Mouse (Mus musculus) MEL (cell line): ENCODE data around the gene Lsr. TPM values are rescaled to one million over a fixed set of nuclear protein-coding genes. Genes with fewer than 3 reads are reported as not detected.

ENCODE experiments used
- DNase-seq: peaks from one replicate; pipeline ENCODE4 v3.0.0; 2011; ENCODE audit warnings: low read depth, low spot score
- H3K27ac ChIP-seq: 2 replicates; pipeline ENCODE4 v1.5.1; 2012; ENCODE audit warnings: low read depth, mild to moderate bottlenecking, control low read depth, low read length, moderate library complexity; ENCODE audit not compliant: control insufficient read depth
- H3K27me3 ChIP-seq, 2 experiments: fragments of 150-350 bp in 1 of 2; sonication (generic) in 1 of 2; 2 replicates each; pipeline ENCODE4 v1.6.1; 2012; ENCODE audit warnings: low read length in 2 of 2, mild to moderate bottlenecking in 2 of 2, improper control_type of control experiment in 1 of 2, moderate library complexity in 1 of 2; ENCODE audit not compliant: insufficient read depth in 2 of 2, control insufficient read depth in 1 of 2
- H3K36me3 ChIP-seq, 2 experiments: 2 replicates each; pipeline ENCODE4 v1.6.1; 2012 to 2014; ENCODE audit warnings: low read length in 2 of 2, improper control_type of control experiment in 1 of 2, inconsistent platforms in 1 of 2, mild to moderate bottlenecking in 1 of 2; ENCODE audit not compliant: insufficient read depth in 2 of 2, control insufficient read depth in 1 of 2
- H3K4me1 ChIP-seq, 2 experiments: fragments of 150-350 bp in 1 of 2; sonication (generic) in 1 of 2; 2 replicates each; pipeline ENCODE4 v1.6.1; 2012; ENCODE audit warnings: low read length in 2 of 2, improper control_type of control experiment in 1 of 2, mild to moderate bottlenecking in 1 of 2; ENCODE audit not compliant: insufficient read depth in 2 of 2, control insufficient read depth in 1 of 2
- H3K4me3 ChIP-seq, 2 experiments: fragments of 150-350 bp in 1 of 2; sonication (generic) in 1 of 2; 2 replicates each; pipeline ENCODE4 v1.5.1; 2012; ENCODE audit warnings: low read depth in 2 of 2, low read length in 2 of 2, mild to moderate bottlenecking in 2 of 2, moderate library complexity in 2 of 2, control low read depth in 1 of 2, improper control_type of control experiment in 1 of 2; ENCODE audit not compliant: control insufficient read depth in 1 of 2, insufficient read depth in 1 of 2
- H3K79me2 ChIP-seq: 2 replicates; pipeline ENCODE4 v1.6.1; 2012; ENCODE audit warnings: mild to moderate bottlenecking, low read length, moderate library complexity; ENCODE audit not compliant: control insufficient read depth, poor library complexity, insufficient read depth
- H3K9ac ChIP-seq: 2 replicates; pipeline ENCODE4 v1.6.1; 2012; ENCODE audit warnings: low read depth, mild to moderate bottlenecking, control low read depth, low read length, moderate library complexity; ENCODE audit not compliant: control insufficient read depth, poor library complexity, severe bottlenecking
- H3K9me3 ChIP-seq: fragments of 150-350 bp; sonication (generic); replicated peaks from 2 replicates; pipeline ENCODE4 v1.6.1; 2012; ENCODE audit warnings: mild to moderate bottlenecking, low read length, improper control_type of control experiment, moderate library complexity; ENCODE audit not compliant: insufficient read depth
- CHD1 ChIP-seq: IDR thresholded peaks from 2 replicates; pipeline ENCODE4 v1.6.1; 2012; ENCODE audit warnings: low read depth, mild to moderate bottlenecking, inconsistent platforms, low read length, improper control_type of control experiment
- CHD2 ChIP-seq: IDR thresholded peaks from 2 replicates; pipeline ENCODE4 v1.6.1; 2011; ENCODE audit warnings: low read length, improper control_type of control experiment
- CTCF ChIP-seq, 3 experiments: IDR thresholded peaks in 2 of 3; conservative IDR thresholded peaks in 1 of 3; 2 replicates each; pipeline ENCODE4 v1.5.1; 2011 to 2012; ENCODE audit warnings: low read length in 3 of 3, low read depth in 2 of 3, mild to moderate bottlenecking in 2 of 3, improper control_type of control experiment in 1 of 3, inconsistent platforms in 1 of 3, mixed read lengths in 1 of 3, moderate library complexity in 1 of 3; ENCODE audit not compliant: control insufficient read depth in 1 of 3, insufficient read depth in 1 of 3, poor library complexity in 1 of 3, severe bottlenecking in 1 of 3
- EP300 ChIP-seq, 2 experiments: IDR thresholded peaks; 2 replicates each; pipeline ENCODE4 v1.6.1; 2011; ENCODE audit warnings: improper control_type of control experiment in 2 of 2, low read length in 2 of 2, low read depth in 1 of 2, mild to moderate bottlenecking in 1 of 2
- HCFC1 ChIP-seq: IDR thresholded peaks from 2 replicates; pipeline ENCODE4 v1.6.1; 2012; ENCODE audit warnings: low read depth, mild to moderate bottlenecking, inconsistent platforms, low read length, improper control_type of control experiment, moderate library complexity
- KAT2A ChIP-seq: conservative IDR thresholded peaks from 2 replicates; pipeline ENCODE4 v1.6.1; 2012; ENCODE audit warnings: low read depth, low read length, improper control_type of control experiment, inconsistent platforms
- MAZ ChIP-seq: IDR thresholded peaks from 2 replicates; pipeline ENCODE4 v1.6.1; 2012; ENCODE audit warnings: low read depth, mild to moderate bottlenecking, inconsistent platforms, low read length, improper control_type of control experiment
- MYB ChIP-seq: IDR thresholded peaks from 2 replicates; pipeline ENCODE4 v1.6.1; 2011; ENCODE audit warnings: mild to moderate bottlenecking, low read depth, low read length, improper control_type of control experiment
- NELFE ChIP-seq: IDR thresholded peaks from 2 replicates; pipeline ENCODE4 v1.6.1; 2011; ENCODE audit warnings: low read depth, low read length, improper control_type of control experiment
- RAD21 ChIP-seq: IDR thresholded peaks from 2 replicates; pipeline ENCODE4 v1.6.1; 2011; ENCODE audit warnings: mild to moderate bottlenecking, low read depth, low read length, improper control_type of control experiment
- SMC3 ChIP-seq: IDR thresholded peaks from 2 replicates; pipeline ENCODE4 v1.6.1; 2011; ENCODE audit warnings: low read depth, low read length, improper control_type of control experiment
- TAL1 ChIP-seq: IDR thresholded peaks from 2 replicates; pipeline ENCODE4 v1.6.1; 2012; ENCODE audit warnings: mild to moderate bottlenecking, inconsistent platforms, low read length, moderate library complexity, mixed read lengths
- TBP ChIP-seq: IDR thresholded peaks from 2 replicates; pipeline ENCODE4 v1.8.0; 2011; ENCODE audit warnings: low read depth, low read length, improper control_type of control experiment
- USF1 ChIP-seq: IDR thresholded peaks from 2 replicates; pipeline ENCODE4 v1.6.1; 2014; ENCODE audit warnings: low read depth, mild to moderate bottlenecking, inconsistent platforms, low read length, improper control_type of control experiment, moderate library complexity
- USF2 ChIP-seq, 2 experiments: IDR thresholded peaks; 2 replicates each; pipeline ENCODE4 v1.6.1; 2011 to 2012; ENCODE audit warnings: improper control_type of control experiment in 2 of 2, low read length in 2 of 2, borderline replicate concordance in 1 of 2, inconsistent platforms in 1 of 2, low read depth in 1 of 2, mild to moderate bottlenecking in 1 of 2; ENCODE audit not compliant: insufficient read depth in 1 of 2
- ZC3H11A ChIP-seq: IDR thresholded peaks from 2 replicates; pipeline ENCODE4 v1.6.1; 2012; ENCODE audit warnings: low read depth, mild to moderate bottlenecking, inconsistent platforms, low read length, improper control_type of control experiment
- polyA plus RNA-seq, 2 experiments: library from polyadenylated mRNA; stranded (reverse) in 1 of 2; unstranded in 1 of 2; fragments of >175 nt in 1 of 2; fragments of >200 nt in 1 of 2; gene quantifications; 2 replicates each; pipeline versions ENCODE4 v1.2.1 to v1.2.4; 2012; ENCODE audit warnings: low replicate concordance in 2 of 2, low read depth in 1 of 2; ENCODE audit not compliant: insufficient read length in 2 of 2, insufficient read depth in 1 of 2, missing spikeins in 1 of 2
- total RNA-seq: library from RNA; depleted of rRNA; stranded (reverse); fragments of 300-350 nt; gene quantifications from 2 replicates; pipeline ENCODE4 v1.2.3, GENCODE M21; 2012

The Lsr gene
- total and polyA plus RNA-seq, 3 experiments: 0.22 TPM; not detected in 2

DNA sequence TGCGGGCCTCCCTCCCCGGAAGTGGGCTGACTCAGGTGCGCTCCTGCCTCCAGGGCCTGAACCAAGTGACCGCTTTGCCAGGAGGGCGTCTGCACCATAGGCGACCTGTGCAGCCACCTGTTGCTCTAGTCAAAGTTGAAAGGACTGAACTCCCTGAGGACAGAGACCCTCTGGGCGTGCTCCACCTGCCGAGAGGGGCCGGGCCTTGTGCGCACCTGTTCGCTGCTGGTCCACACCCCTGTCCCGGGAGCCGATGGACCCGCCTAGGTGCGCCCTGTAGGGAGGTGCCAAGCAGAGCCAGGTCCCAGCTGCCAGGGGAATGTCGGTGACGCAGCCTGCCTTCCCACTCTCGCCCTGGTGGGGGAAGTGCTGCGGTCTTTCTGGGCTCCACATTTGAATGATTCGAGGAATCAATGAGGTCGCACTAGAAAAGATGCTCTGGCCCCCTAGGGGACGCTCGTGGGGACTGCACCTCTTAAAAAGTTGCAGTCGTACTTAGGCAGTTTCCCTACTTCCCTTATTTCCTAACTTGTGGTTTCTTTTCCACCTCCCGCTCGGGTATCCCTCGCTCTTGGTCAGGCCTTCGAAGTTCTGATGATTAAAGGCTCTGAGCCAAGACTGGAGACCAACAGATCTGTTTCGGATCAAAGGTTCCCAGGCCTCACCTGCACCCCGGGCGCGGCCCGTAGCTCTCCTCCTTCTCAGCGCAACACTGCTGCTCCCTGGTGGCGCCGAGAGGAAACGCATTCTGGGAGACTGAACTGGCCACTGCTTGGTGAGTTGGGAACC lies 431 bp upstream of the Lsr start, which contains the start of gene Fam187b:
Gene Fam187b (plus strand): TSS at position 290 of the 789 bp plus-strand sequence.
- Histone ChIP-seq H3K4me3 (peak within 1 kb of the TSS; percentile 67 to 71), H3K4me1 (no peaks in the 10 kb centered on the region), H3K27me3 (0 out of 4 replicates have a peak, but pooled peaks cover 0 to 2% of the 10 kb centered on the region in 2 experiments), H3K27ac (no peak within 1 kb of the TSS), H3K79me2 (no peaks in the 10 kb centered on the region), H3K9ac (peak within 1 kb of the TSS; percentile 63), H3K36me3 (no peaks in the 10 kb centered on the region), H3K9me3 (no peaks in the 10 kb centered on the region)
- TF ChIP-seq TBP: peak; percentile 14; the same call in 1 of the 2 replicates
- peak; percentile 61 for TF ChIP-seq RAD21
- no peak for TF ChIP-seq USF2 (IDR thresholded peaks at IDR 0.05; ENCODE audit: borderline replicate concordance in 1 of 2, insufficient read depth in 1 of 2, low read depth in 1 of 2, low read length in 2 of 2)
- TF ChIP-seq EP300 (IDR thresholded peaks at IDR 0.05; ENCODE audit: low read depth in 1 of 2, low read length in 2 of 2): 0 out of 4 replicates have a peak, but pooled peaks of 1 of the 2 experiments have one; percentile 14
- TF ChIP-seq SMC3: peak; percentile 61
- TF ChIP-seq ZC3H11A: peak; percentile 21; the same call in 1 of the 2 replicates
- no peak for TF ChIP-seq NELFE
- peak; percentile 63 to 79 (median 78) for TF ChIP-seq CTCF (IDR thresholded peaks at IDR 0.05 in 2 of 3, conservative IDR thresholded peaks at IDR 0.05 in 1 of 3; ENCODE audit: control insufficient read depth in 1 of 3, insufficient read depth in 1 of 3, low read depth in 2 of 3, low read length in 3 of 3, poor library complexity in 1 of 3, severe bottlenecking in 1 of 3)
- peak; percentile 88 for DNase-seq

DNA sequence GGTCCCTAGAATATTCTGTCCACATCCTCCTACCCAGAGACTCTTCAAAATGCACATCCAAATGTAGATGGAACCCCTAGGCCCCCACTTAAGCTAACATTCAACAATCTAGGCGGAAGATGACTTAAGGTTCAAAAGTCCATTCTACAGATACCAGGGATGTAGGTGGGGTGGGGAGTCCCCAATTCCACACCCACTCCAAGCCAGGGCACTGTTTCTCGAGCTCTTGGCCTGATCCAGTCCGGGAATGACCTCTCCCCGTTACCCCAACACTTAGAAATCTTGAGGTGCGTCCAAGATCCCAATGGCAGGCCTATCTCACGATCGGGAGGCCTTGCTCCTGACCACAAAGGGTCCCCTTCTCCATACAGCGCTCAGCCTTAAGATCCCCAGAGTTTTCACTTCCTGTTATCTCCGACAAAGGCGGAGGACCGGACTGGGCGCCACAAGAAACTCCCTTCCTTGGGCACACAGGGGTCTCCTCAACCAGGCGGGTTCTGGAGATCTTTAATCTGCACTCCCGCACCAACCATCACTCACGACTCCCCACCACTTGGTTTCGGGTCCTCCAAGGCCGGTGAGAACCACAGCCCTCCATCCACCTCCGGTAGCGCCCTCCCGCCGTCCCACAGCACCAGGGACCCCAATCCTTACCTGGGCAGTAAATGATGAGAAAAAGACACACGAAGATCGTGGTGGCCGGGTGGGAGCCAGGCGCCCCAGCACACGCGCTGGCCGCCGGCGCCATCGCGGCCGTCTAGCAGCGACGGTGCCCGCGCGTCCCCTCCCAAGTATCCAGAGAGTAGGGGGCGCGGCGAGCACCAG lies 626 bp downstream of the Lsr start:
- Histone ChIP-seq H3K9ac (no peak overlapping the region), H3K9me3 (no peaks in the 10 kb centered on the region), H3K27ac (no peak overlapping the region), H3K4me3 (no peak overlapping the region), H3K27me3 (peaks cover 0 to 2% of the 10 kb centered on the region in 2 experiments; a peak in 2 of 4 replicates), H3K36me3 (no peaks in the 10 kb centered on the region), H3K79me2 (no peaks in the 10 kb centered on the region), H3K4me1 (no peaks in the 10 kb centered on the region)
- DNase-seq: no peak
- TF ChIP-seq TAL1 (no peak), MYB (no peak), HCFC1 (no peak), USF1 (no peak), KAT2A (no peak), MAZ (no peak), CHD2 (no peak), CHD1 (no peak)
